Mouse (Mus musculus): Measurements from ENCODE around the gene Tmem51.

DNA sequence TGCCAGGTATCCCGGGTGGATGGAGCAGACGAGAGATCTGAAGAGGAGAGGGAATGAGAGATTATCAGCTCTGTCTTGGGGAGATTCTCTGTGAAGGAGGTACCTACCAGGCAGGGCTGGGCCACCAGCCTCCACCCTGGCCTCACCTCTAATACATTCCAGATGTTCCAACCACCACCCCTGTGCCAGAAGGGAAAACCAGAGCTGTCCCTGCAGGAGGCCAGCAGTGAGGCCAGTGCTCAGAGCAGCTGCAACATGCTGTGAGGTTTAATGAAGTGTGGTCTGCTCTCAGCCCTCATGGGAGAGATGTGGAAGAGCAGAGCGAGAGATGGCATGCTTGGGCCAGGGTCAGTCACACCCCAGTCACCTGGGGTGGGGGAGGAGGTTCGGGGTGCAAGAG is 46.2 kb downstream of the Tmem51 start:
- TF ChIP-seq USF1 (IDR thresholded peaks at IDR 0.05; ENCODE audit: low read depth, low read length) (no peak), POLR2A (IDR thresholded peaks at IDR 0.05; ENCODE audit: control insufficient read depth in 1 of 2, insufficient read depth in 1 of 2, low read depth in 1 of 2, low read length in 2 of 2, poor library complexity in 1 of 2) (no peak), CTCF (IDR thresholded peaks at IDR 0.05 in 2 of 3, conservative IDR thresholded peaks at IDR 0.05 in 1 of 3; ENCODE audit: control insufficient read depth in 1 of 3, insufficient read depth in 1 of 3, low read depth in 2 of 3, low read length in 3 of 3, poor library complexity in 1 of 3, severe bottlenecking in 1 of 3) (no peak), ZKSCAN1 (IDR thresholded peaks at IDR 0.05; ENCODE audit: low read depth, low read length) (no peak), MAFK (IDR thresholded peaks at IDR 0.05; ENCODE audit: borderline replicate concordance, low read depth, low read length) (no peak), USF2 (IDR thresholded peaks at IDR 0.05; ENCODE audit: borderline replicate concordance in 1 of 2, insufficient read depth in 1 of 2, low read depth in 1 of 2, low read length in 2 of 2) (no peak), EP300 (IDR thresholded peaks at IDR 0.05; ENCODE audit: low read depth in 1 of 2, low read length in 2 of 2) (no peak), TCF12 (IDR thresholded peaks at IDR 0.05; ENCODE audit: low read depth, low read length) (no peak), MAX (IDR thresholded peaks at IDR 0.05; ENCODE audit: low read length) (no peak), GATA1 (IDR thresholded peaks at IDR 0.05; ENCODE audit: low read depth, low read length) (no peak), KAT2A (conservative IDR thresholded peaks at IDR 0.05; ENCODE audit: low read depth, low read length) (no peak)

Measured in MEL (cell line).